Mouse (Mus musculus): ENCODE data around the gene Zfp84. TPM values are rescaled to one million over a fixed set of nuclear protein-coding genes. Genes with fewer than 3 reads are reported as not detected.
A peak's percentile ranks its signal among the peaks of the same experiment; 100 is the strongest.

Gene Zfp84
- polyA plus RNA-seq, 1 experiment from 2014 or later = 15.9 TPM

DNA sequence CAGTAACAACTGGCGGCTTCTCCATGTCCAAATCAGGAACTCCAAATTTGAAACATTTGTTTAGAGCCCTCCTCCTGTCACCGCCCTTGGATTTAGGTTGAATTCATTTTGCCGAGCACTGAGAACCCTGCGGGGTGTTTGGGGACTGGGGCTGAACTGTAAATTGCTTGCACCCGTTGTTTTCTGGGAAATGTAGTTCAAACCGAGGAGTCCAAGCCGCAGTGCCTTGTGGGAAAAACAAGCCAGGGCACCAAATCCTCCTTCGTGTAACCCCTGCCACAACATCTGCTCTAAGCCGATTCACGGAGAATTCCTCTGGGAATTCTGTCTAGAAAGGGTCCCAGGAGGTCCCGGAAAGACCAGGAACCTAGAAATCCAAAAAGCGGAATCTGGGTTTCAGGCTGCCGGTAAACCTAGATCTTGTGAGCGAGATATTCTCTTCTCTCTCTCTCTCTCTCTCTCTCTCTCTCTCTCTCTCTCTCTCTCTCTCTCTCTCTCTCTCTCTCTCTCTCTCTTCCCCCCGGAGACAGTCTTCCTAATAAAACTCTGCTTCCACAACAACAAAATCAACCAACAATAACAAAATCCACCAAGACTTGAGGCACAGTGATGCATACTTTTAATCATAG is 1.2 kb upstream of the Zfp84 start:
- Histone ChIP-seq H3K4me3 (ENCODE audit: low read depth, low read length) (peak overlapping the region; percentile 68), H3K27ac (replicated peaks; ENCODE audit: low read depth, low read length) (no peak overlapping the region)
- 1% methylated on average over 15 of the region's 15 CpGs for WGBS

DNA sequence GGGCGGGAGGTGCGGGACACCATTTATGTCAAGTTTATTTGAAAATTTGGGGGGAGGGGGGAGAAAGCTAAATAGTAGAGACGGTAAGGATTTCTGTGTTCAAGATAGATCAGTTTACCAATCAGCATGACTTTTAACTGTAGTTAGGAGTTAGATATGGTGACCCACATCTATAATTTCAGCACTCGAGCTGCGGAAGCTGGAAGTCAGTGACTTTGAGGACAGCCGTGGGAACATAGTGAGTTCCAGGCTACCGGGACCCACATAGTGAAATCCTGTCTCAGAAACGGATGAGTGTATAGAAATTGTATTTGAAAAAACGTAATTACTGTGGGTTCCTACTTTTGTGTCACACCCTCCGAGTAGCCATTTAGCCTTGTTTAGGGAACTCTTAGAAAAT is 628 bp downstream of the Zfp84 start:
- H3K4me1 ChIP-seq (ENCODE audit: control insufficient read depth, insufficient read depth, low read length) = no peaks in the 10 kb centered on the region
- H3K4me3 ChIP-seq (ENCODE audit: low read depth, low read length) = peak overlapping the region; percentile 68
- DNase-seq (ENCODE audit: low spot score) (no peak), ATAC-seq (replicated peaks; ENCODE audit: insufficient number of reproducible peaks, low FRiP score, low TSS enrichment, low read depth) (0 out of 2 replicates have a peak, but pooled peaks have one; percentile 5)
- no peaks in the 10 kb centered on the region for H3K36me3 ChIP-seq (replicated peaks; ENCODE audit: control insufficient read depth, insufficient read depth, low read depth, low read length)
- H3K9ac ChIP-seq (replicated peaks; ENCODE audit: low read length) = peak overlapping the region; percentile 66
- H3K27ac ChIP-seq (replicated peaks; ENCODE audit: low read depth, low read length) = no peak overlapping the region
- H3K27me3 ChIP-seq (ENCODE audit: control insufficient read depth, insufficient read depth, low read length) = no peaks in the 10 kb centered on the region
- no peaks in the 10 kb centered on the region for H3K9me3 ChIP-seq (replicated peaks; ENCODE audit: control insufficient read depth, low read length)
- peak overlapping the region; percentile 32 for H3K4me2 ChIP-seq (ENCODE audit: low read depth, low read length)
- 7% methylated on average over 10 of the region's 10 CpGs for WGBS

More for the DNA sequence above, 1.2 kb upstream of the Zfp84 start:
- DNase-seq (ENCODE audit: low spot score) (peak; percentile 90), ATAC-seq (replicated peaks; ENCODE audit: insufficient number of reproducible peaks, low FRiP score, low TSS enrichment, low read depth) (no peak)
- Histone ChIP-seq H3K9ac (replicated peaks; ENCODE audit: low read length) (peak overlapping the region; percentile 51), H3K27me3 (ENCODE audit: control insufficient read depth, insufficient read depth, low read length) (no peaks in the 10 kb centered on the region), H3K4me2 (ENCODE audit: low read depth, low read length) (peak overlapping the region; percentile 80), H3K9me3 (replicated peaks; ENCODE audit: control insufficient read depth, low read length) (no peaks in the 10 kb centered on the region), H3K4me1 (ENCODE audit: control insufficient read depth, insufficient read depth, low read length) (no peaks in the 10 kb centered on the region), H3K36me3 (replicated peaks; ENCODE audit: control insufficient read depth, insufficient read depth, low read depth, low read length) (no peaks in the 10 kb centered on the region)

DNA sequence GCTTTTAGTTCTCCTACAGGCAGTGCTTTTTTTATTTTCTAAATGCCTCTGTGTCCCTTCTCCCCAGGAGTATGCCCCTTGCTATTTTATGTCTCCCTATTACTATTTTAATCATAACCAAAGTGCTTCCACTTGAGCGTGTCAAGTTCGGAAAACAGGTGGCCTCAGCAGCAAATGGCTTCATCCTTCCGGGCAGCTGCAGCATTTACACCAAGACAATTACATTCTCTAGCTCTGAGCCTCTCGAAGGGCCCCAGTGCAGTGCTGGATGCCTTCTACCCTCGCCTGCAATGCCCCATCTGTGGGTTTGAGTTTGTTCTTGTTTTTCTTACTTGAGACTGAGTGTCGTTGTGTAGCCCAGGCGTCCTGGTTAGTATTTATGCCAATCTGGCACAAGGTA is 5.2 kb downstream of the Zfp84 start:
- no peak for ATAC-seq (replicated peaks; ENCODE audit: insufficient number of reproducible peaks, low FRiP score, low TSS enrichment, low read depth)
- H3K4me2 ChIP-seq (ENCODE audit: low read depth, low read length) = no peak overlapping the region
- WGBS = 90% methylated on average over 7 of the region's 7 CpGs
- H3K27me3 ChIP-seq (ENCODE audit: control insufficient read depth, insufficient read depth, low read length) = no peaks in the 10 kb centered on the region
- H3K4me3 ChIP-seq (ENCODE audit: low read depth, low read length) = no peak overlapping the region
- no peaks in the 10 kb centered on the region for H3K9me3 ChIP-seq (replicated peaks; ENCODE audit: control insufficient read depth, low read length)
- H3K4me1 ChIP-seq (ENCODE audit: control insufficient read depth, insufficient read depth, low read length) = no peaks in the 10 kb centered on the region
- no peak overlapping the region for H3K9ac ChIP-seq (replicated peaks; ENCODE audit: low read length)
- no peak for DNase-seq (ENCODE audit: low spot score)
- H3K36me3 ChIP-seq (replicated peaks; ENCODE audit: control insufficient read depth, insufficient read depth, low read depth, low read length) = peaks cover 24% of the 10 kb centered on the region
- H3K27ac ChIP-seq (replicated peaks; ENCODE audit: low read depth, low read length) = no peak overlapping the region

DNA sequence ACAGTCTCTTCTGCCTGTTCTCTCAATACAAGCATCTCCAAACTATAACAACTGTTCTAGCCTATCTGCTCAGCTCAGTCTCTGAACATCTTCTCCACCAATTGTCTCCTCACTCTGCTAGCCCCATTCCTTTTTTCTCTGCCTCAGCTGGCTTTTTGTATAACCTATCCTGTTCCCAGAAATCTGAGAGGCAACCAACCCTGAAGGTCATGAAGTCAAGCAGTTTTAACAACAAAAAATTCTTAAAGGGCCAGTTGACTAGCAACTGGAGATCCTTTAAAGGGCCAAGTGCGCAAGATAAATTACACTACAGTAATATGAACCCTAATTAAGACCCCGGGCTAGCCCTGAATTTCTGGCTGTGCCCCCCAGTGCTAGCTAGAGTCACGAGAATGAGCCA is 6.0 kb downstream of the Zfp84 start:
- Histone ChIP-seq H3K9ac (replicated peaks; ENCODE audit: low read length) (no peak overlapping the region), H3K4me3 (ENCODE audit: low read depth, low read length) (no peak overlapping the region), H3K27ac (replicated peaks; ENCODE audit: low read depth, low read length) (no peak overlapping the region), H3K27me3 (ENCODE audit: control insufficient read depth, insufficient read depth, low read length) (no peaks in the 10 kb centered on the region), H3K4me1 (ENCODE audit: control insufficient read depth, insufficient read depth, low read length) (no peaks in the 10 kb centered on the region), H3K36me3 (replicated peaks; ENCODE audit: control insufficient read depth, insufficient read depth, low read depth, low read length) (peaks cover 24% of the 10 kb centered on the region), H3K9me3 (replicated peaks; ENCODE audit: control insufficient read depth, low read length) (no peaks in the 10 kb centered on the region), H3K4me2 (ENCODE audit: low read depth, low read length) (no peak overlapping the region)
- 85% methylated on average over 3 of the region's 3 CpGs for WGBS
- DNase-seq (ENCODE audit: low spot score) = no peak
- ATAC-seq (replicated peaks; ENCODE audit: insufficient number of reproducible peaks, low FRiP score, low TSS enrichment, low read depth) = no peak

DNA sequence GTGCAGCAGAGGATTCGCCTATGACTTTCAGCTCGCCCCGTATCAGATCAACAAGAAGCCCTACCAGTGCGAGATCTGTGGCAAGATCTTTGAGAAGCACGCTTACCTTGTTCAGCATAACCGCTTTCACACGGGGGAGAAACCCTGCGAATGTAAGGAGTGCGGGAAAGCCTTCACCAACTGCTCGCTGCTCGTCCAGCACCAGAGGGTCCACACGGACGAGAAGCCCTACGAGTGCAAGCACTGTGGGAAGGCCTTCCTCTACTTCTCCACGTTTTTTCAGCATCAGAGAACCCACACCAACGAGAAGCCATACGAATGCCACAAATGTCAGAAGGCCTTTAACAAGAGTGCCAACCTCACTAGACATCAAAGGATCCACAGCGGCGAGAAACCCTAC is 8.2 kb downstream of the Zfp84 start:
- Histone ChIP-seq H3K4me1 (ENCODE audit: control insufficient read depth, insufficient read depth, low read length) (no peaks in the 10 kb centered on the region), H3K4me3 (ENCODE audit: low read depth, low read length) (no peak overlapping the region), H3K9ac (replicated peaks; ENCODE audit: low read length) (no peak overlapping the region), H3K9me3 (replicated peaks; ENCODE audit: control insufficient read depth, low read length) (no peaks in the 10 kb centered on the region), H3K4me2 (ENCODE audit: low read depth, low read length) (no peak overlapping the region), H3K36me3 (replicated peaks; ENCODE audit: control insufficient read depth, insufficient read depth, low read depth, low read length) (peaks cover 24% of the 10 kb centered on the region), H3K27ac (replicated peaks; ENCODE audit: low read depth, low read length) (no peak overlapping the region), H3K27me3 (ENCODE audit: control insufficient read depth, insufficient read depth, low read length) (no peaks in the 10 kb centered on the region)
- DNase-seq (ENCODE audit: low spot score) = no peak
- no peak for ATAC-seq (replicated peaks; ENCODE audit: insufficient number of reproducible peaks, low FRiP score, low TSS enrichment, low read depth)
- 95% methylated on average over 19 of the region's 19 CpGs for WGBS

DNA sequence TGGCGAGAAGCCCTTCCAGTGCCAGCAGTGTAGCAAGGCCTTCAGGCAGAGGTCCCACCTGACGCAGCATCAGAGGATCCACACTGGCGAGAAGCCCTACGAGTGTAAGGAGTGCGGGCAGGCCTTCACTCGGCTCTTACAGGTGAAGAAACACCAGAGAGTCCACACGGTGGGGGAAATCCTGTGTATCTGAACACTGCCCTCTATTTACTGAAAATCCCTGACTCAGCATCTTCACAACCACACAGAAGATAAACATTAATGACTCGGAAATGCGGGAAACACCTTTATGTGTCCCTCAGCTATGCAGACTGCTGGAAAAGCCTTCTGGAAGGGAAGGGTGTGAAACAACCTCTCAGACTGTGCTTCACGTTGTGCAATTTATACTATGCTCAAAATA is 9.0 kb downstream of the Zfp84 start:
- H3K4me1 ChIP-seq (ENCODE audit: control insufficient read depth, insufficient read depth, low read length) = no peaks in the 10 kb centered on the region
- peaks cover 24% of the 10 kb centered on the region for H3K36me3 ChIP-seq (replicated peaks; ENCODE audit: control insufficient read depth, insufficient read depth, low read depth, low read length)
- H3K9ac ChIP-seq (replicated peaks; ENCODE audit: low read length) = no peak overlapping the region
- no peaks in the 10 kb centered on the region for H3K9me3 ChIP-seq (replicated peaks; ENCODE audit: control insufficient read depth, low read length)
- no peak overlapping the region for H3K27ac ChIP-seq (replicated peaks; ENCODE audit: low read depth, low read length)
- DNase-seq (ENCODE audit: low spot score) (no peak), ATAC-seq (replicated peaks; ENCODE audit: insufficient number of reproducible peaks, low FRiP score, low TSS enrichment, low read depth) (no peak)
- no peak overlapping the region for H3K4me2 ChIP-seq (ENCODE audit: low read depth, low read length)
- no peaks in the 10 kb centered on the region for H3K27me3 ChIP-seq (ENCODE audit: control insufficient read depth, insufficient read depth, low read length)
- H3K4me3 ChIP-seq (ENCODE audit: low read depth, low read length) = no peak overlapping the region
- WGBS = 98% methylated on average over 10 of the region's 10 CpGs

DNA sequence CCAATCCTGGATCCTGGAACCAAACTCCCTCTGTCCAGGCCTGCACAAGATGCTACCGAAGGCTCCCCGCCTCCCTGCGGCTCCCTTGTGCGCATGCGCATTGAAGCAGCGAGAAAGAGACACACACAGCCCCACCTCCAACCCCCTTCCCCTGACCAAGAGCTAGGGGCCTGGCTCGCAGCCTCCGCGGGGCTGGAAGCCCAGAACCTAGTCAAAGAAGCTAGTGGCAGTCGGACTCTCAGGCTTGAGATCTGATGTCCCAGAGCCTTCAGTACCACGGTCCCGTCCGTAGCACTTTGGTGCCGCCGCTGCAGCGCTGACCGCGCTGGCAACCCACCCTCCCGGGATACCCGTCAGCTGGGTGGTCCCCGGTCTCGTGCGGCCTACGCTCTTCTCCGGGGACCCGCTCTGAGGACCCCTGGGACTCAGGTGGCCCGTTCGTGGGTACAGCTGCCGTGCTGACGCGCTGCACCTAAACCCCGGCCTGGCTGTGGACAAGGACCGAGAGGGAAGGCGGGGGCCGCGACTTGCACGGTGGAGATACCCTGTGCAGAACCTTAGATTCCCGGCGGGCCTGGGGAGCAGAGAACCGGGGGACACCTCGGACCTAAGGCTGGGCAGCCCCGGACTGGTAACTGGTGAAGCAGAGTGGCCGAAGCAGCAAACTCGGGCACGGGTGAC is 15.7 kb downstream of the Zfp84 start, which contains the start of gene Zfp30:
Gene Zfp30 (plus strand): TSS at position 128 of the 681 bp plus-strand sequence.
- H3K27ac ChIP-seq (replicated peaks; ENCODE audit: low read depth, low read length) = peak within 1 kb of the TSS; percentile 22; the same call in 1 of the 2 replicates
- H3K4me3 ChIP-seq (ENCODE audit: low read depth, low read length) = peak within 1 kb of the TSS; percentile 62
- H3K36me3 ChIP-seq (replicated peaks; ENCODE audit: control insufficient read depth, insufficient read depth, low read depth, low read length) = no peaks in the 10 kb centered on the region; the same call in 1 of the 2 replicates
- H3K9me3 ChIP-seq (replicated peaks; ENCODE audit: control insufficient read depth, low read length) = no peaks in the 10 kb centered on the region
- H3K4me1 ChIP-seq (ENCODE audit: control insufficient read depth, insufficient read depth, low read length) = no peaks in the 10 kb centered on the region
- peak within 1 kb of the TSS; percentile 72 for H3K9ac ChIP-seq (replicated peaks; ENCODE audit: low read length)
- ATAC-seq (replicated peaks; ENCODE audit: insufficient number of reproducible peaks, low FRiP score, low TSS enrichment, low read depth) (peak; percentile 96), DNase-seq (ENCODE audit: low spot score) (peak; percentile 96)
- 1% methylated on average over 45 of the region's 45 CpGs for WGBS
- H3K27me3 ChIP-seq (ENCODE audit: control insufficient read depth, insufficient read depth, low read length) = no peaks in the 10 kb centered on the region
- H3K4me2 ChIP-seq (ENCODE audit: low read depth, low read length) = peak within 1 kb of the TSS; percentile 66

DNA sequence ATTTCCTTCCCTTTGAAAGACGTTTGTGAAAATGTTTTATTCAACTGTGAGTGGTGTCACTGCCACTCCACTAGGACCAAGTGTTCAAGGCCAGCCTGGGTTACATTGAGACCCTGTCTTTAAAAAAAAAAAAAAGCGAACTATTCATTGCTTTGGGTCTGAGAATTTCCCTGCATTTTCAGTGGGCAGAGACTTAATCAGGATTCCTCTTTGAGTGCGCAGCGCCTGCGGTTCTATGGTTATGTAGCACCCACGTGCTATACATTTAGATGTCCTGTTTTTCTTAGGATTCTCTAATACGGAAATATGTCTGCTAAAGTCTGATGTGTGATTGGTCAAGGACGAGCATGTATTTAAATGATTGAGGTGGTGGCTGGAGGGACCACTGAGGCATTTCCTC is 16.7 kb downstream of the Zfp84 start:
- Histone ChIP-seq H3K27me3 (ENCODE audit: control insufficient read depth, insufficient read depth, low read length) (no peaks in the 10 kb centered on the region), H3K27ac (replicated peaks; ENCODE audit: low read depth, low read length) (no peak overlapping the region), H3K36me3 (replicated peaks; ENCODE audit: control insufficient read depth, insufficient read depth, low read depth, low read length) (no peaks in the 10 kb centered on the region; the same call in 1 of the 2 replicates), H3K4me2 (ENCODE audit: low read depth, low read length) (peak overlapping the region; percentile 36), H3K4me1 (ENCODE audit: control insufficient read depth, insufficient read depth, low read length) (no peaks in the 10 kb centered on the region), H3K9me3 (replicated peaks; ENCODE audit: control insufficient read depth, low read length) (no peaks in the 10 kb centered on the region), H3K4me3 (ENCODE audit: low read depth, low read length) (peak overlapping the region; percentile 62), H3K9ac (replicated peaks; ENCODE audit: low read length) (no peak overlapping the region)
- ATAC-seq (replicated peaks; ENCODE audit: insufficient number of reproducible peaks, low FRiP score, low TSS enrichment, low read depth) (no peak), DNase-seq (ENCODE audit: low spot score) (no peak)
- 66% methylated on average over 8 of the region's 8 CpGs for WGBS
